Mouse (Mus musculus) hindbrain, embryonic 16.5 days (tissue): ENCODE results near the gene Schip1. TPM values are rescaled to one million over a fixed set of nuclear protein-coding genes. Genes with fewer than 3 reads are reported as not detected.

Experiments used
- ATAC-seq: fragments of 200-750 bp; cut with Nextera tagmentation; 2 replicates; pipeline ENCODE4 v1.8.0; 2017; ENCODE audit warnings: moderate TSS enrichment, moderate library complexity
- H3K27ac ChIP-seq: fragments of 300-500 bp; sonication (generic); 2 replicates; pipeline ENCODE4 v1.5.1; 2014; ENCODE audit warnings: low read depth, mild to moderate bottlenecking, control low read depth, low read length, moderate library complexity
- H3K27me3 ChIP-seq: fragments of 300-500 bp; sonication (generic); replicated peaks from 2 replicates; pipeline ENCODE4 v1.6.1; 2014; ENCODE audit warnings: low read length; ENCODE audit not compliant: control insufficient read depth, insufficient read depth
- H3K36me3 ChIP-seq: fragments of 300-500 bp; sonication (generic); 2 replicates; pipeline ENCODE4 v1.6.1; 2014; ENCODE audit warnings: mild to moderate bottlenecking, low read length, moderate library complexity, mixed read lengths; ENCODE audit not compliant: control insufficient read depth, insufficient read depth
- H3K4me1 ChIP-seq: fragments of 300-500 bp; sonication (generic); 2 replicates; pipeline ENCODE4 v1.6.1; 2014; ENCODE audit warnings: low read depth, low read length; ENCODE audit not compliant: control insufficient read depth, insufficient read depth
- H3K4me2 ChIP-seq: fragments of 300-500 bp; sonication (generic); 2 replicates; pipeline ENCODE4 v1.6.1; 2014; ENCODE audit warnings: mild to moderate bottlenecking, low read length, control low read depth, moderate library complexity
- H3K4me3 ChIP-seq: fragments of 300-500 bp; sonication (generic); 2 replicates; pipeline ENCODE4 v1.5.1; 2014; ENCODE audit warnings: mild to moderate bottlenecking, low read length, control low read depth, moderate library complexity
- H3K9ac ChIP-seq: fragments of 300-500 bp; sonication (generic); 2 replicates; pipeline ENCODE4 v1.6.1; 2014; ENCODE audit warnings: low read depth, mild to moderate bottlenecking, control low read depth, low read length, moderate library complexity
- H3K9me3 ChIP-seq: fragments of 300-500 bp; sonication (generic); 2 replicates; pipeline ENCODE4 v1.6.1; 2014; ENCODE audit warnings: mild to moderate bottlenecking, low read length, moderate library complexity; ENCODE audit not compliant: control insufficient read depth
- WGBS: fragments of 180-500 bp; shearing (Covaris S2); extraction: QIAGEN DNeasy Blood & Tissue Kit; methylation state at CpG from one replicate; pipeline ENCODE4 v1.1.7; 2014; 5-methylcytosine and 5-hydroxymethylcytosine counted together
- polyA plus RNA-seq: library from polyadenylated mRNA; unstranded; fragments of >200 nt; fragmentation: Nextera tagmentation; extraction: Ambion mirVana; gene quantifications from 2 replicates; pipeline ENCODE4 v1.2.1, GENCODE M21; 2015

Gene Schip1
- polyA plus RNA-seq, 1 experiment from 2014 or later = 157 TPM

DNA sequence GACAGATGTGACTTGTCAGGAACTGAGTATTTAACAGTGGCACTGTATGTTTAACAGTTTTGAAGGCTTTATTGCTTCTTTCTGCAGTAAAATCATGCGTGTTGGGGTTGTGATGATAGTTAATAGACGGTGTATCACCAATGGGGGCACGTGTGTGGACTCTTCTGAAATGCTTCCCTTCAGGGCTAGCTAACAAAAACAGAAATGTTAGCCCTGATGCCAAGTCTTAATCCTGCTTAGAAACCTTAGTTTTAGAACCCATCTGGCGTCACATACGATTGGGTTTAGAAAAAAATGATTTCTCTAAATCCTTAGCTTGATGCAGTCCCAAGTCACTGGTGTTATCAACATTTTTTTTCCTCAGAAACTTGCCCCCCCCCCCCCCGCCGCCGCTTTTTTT, 509.5 kb downstream of the Schip1 start:
- no peaks in the 10 kb centered on the region for H3K27me3 ChIP-seq
- peak overlapping the region; percentile 60 for H3K4me2 ChIP-seq
- peak overlapping the region; percentile 67 for H3K9ac ChIP-seq
- H3K4me1 ChIP-seq = peaks cover 46% of the 10 kb centered on the region
- H3K36me3 ChIP-seq = no peaks in the 10 kb centered on the region
- ATAC-seq = no peak
- WGBS = 24% methylated on average over 6 of the region's 8 CpGs
- no peaks in the 10 kb centered on the region for H3K9me3 ChIP-seq
- H3K27ac ChIP-seq = peak overlapping the region; percentile 78
- peak overlapping the region; percentile 61 for H3K4me3 ChIP-seq

DNA sequence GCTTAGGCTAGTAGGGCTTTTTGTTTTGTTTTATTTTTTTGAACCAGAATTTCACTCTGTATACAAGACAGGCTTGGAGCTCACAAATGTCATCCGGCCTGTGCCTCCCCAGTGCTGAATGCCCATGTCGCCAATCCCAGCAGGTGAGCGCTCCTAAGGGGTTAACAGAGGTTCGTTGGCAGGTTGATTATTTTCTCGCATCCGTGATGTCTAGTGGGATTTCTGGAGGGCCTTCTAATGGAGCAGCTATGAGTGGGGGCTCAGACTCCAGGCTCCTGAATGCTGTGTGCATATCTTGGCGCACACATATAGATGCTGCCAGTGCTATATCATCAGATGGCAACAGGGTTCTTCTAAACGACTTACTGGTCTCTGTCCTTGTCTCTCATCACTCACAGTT, 510.0 kb downstream of the Schip1 start:
- Histone ChIP-seq H3K9me3 (no peaks in the 10 kb centered on the region), H3K36me3 (no peaks in the 10 kb centered on the region), H3K4me1 (peaks cover 46% of the 10 kb centered on the region), H3K27me3 (no peaks in the 10 kb centered on the region), H3K4me3 (peak overlapping the region; percentile 61), H3K9ac (peak overlapping the region; percentile 67), H3K4me2 (peak overlapping the region; percentile 60), H3K27ac (peak overlapping the region; percentile 78)
- WGBS = 25% methylated on average over 8 of the region's 8 CpGs
- ATAC-seq = no peak

DNA sequence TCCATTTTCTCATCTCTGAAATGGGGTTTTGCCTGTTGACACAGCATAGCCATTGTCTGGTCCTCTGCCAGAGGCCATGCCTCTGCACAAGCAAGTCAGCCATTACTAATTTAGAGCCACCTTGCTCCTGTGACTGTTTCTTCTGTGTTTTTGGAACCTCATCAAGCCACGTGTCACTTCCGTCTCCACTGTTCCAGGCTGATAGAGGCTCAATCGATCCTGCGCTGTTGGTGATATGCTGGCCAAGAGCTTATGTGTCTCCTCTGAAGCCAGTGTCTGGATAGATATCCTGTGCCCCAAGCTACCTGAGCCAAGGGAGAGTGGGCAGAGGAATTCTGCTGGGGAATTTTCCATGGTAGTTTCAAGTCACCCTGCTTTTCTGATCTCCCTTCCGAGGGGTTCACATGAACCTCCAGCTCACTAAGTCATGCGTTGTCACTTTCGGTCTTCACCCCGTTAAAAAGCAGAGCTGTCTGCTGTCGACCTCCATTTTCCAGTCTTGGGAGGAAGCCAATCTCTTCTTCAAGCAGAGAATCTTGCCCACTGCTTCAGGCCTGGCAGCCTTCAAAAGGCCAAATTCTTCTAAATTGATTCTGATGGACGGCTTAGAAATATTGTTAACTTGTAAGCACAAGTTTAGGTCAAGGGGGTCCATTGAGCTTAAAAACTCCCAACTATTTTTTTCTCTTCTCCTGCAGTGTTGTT, 511.2 kb downstream of the Schip1 start:
- no peaks in the 10 kb centered on the region for H3K27me3 ChIP-seq
- H3K4me3 ChIP-seq = no peak overlapping the region
- H3K27ac ChIP-seq = peak overlapping the region; percentile 36
- peak overlapping the region; percentile 60 for H3K4me2 ChIP-seq
- no peaks in the 10 kb centered on the region for H3K9me3 ChIP-seq
- no peak for ATAC-seq
- WGBS = 41% methylated on average over 10 of the region's 10 CpGs
- no peak overlapping the region for H3K9ac ChIP-seq
- H3K4me1 ChIP-seq = peaks cover 46% of the 10 kb centered on the region
- H3K36me3 ChIP-seq = no peaks in the 10 kb centered on the region

DNA sequence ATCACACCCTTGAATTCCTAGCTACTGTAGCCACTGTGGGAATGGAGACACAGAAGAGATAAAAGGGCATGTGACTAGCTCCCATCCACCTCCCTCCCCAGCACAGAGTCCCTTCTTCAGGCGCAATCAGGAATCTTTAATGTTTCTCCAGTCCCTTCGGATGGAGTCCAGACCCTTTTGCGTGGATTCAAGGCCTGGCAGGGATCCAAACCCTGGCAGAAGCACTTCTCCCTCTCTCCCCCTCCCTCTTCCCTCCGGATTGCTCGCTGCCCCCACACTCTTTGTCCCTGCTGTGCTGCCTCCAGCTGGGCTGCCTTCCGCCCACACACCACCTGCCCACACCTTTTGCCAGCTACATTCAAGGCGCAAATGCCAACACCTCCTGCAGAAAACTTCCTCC, 511.8 kb downstream of the Schip1 start:
- H3K4me1 ChIP-seq = peaks cover 46% of the 10 kb centered on the region
- ATAC-seq = peak; percentile 12; the same call in 1 of the 2 replicates

DNA sequence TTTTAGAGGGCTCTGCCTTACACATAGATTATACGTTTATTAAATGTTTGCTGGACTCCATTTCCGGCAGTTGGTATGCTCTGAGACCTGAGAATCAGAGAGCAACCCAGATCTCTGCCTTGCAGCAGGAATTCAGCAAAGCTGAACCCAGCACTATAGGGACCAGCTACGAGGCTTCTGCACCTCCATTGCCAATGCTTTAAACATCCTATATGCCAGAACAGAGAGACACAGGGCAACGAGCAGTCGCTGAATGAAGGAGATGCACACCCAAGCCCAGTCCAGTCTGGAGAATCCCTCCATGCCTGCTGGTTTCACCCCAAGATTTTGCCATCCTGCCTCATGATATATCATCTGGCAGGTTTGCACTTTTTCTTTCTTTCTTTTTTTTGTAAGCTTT, 512.3 kb downstream of the Schip1 start:
- Histone ChIP-seq H3K4me1 (peaks cover 45% of the 10 kb centered on the region), H3K4me2 (peak overlapping the region; percentile 60), H3K9ac (peak overlapping the region; percentile 41), H3K27ac (peak overlapping the region; percentile 36), H3K9me3 (no peaks in the 10 kb centered on the region), H3K27me3 (no peaks in the 10 kb centered on the region), H3K36me3 (no peaks in the 10 kb centered on the region), H3K4me3 (no peak overlapping the region)
- 45% methylated on average over 5 of the region's 5 CpGs for WGBS
- no peak for ATAC-seq

More for the DNA sequence above, 511.8 kb downstream of the Schip1 start:
- peak overlapping the region; percentile 41 for H3K9ac ChIP-seq
- H3K4me3 ChIP-seq = 0 out of 2 replicates have a peak overlapping the region, but pooled peaks have one; percentile 8
- H3K4me2 ChIP-seq = peak overlapping the region; percentile 60
- no peaks in the 10 kb centered on the region for H3K27me3 ChIP-seq
- WGBS = 8% methylated on average over 7 of the region's 7 CpGs
- H3K27ac ChIP-seq = peak overlapping the region; percentile 36
- no peaks in the 10 kb centered on the region for H3K9me3 ChIP-seq
- no peaks in the 10 kb centered on the region for H3K36me3 ChIP-seq

DNA sequence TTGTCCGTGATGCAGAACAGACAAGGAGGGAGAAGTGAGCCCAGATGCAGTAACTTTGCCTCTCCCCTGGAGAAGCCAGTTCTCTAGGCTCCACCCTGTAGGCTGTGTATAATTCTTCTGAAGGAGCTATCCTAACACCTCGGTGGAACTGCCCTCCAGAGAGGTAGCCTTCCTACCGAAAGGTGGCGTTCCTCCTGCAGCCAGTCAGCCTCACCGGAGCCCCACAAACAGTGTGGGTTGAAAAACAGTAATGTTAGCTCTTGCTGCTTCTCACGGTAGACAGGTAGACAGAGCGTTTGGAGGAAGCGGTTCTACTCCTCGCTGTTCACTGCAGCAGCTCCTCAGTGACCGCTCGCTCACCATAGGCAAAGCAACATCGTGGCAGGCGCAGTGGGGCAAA, 517.0 kb downstream of the Schip1 start:
- ATAC-seq = no peak
- H3K36me3 ChIP-seq = no peaks in the 10 kb centered on the region
- WGBS = 72% methylated on average over 13 of the region's 13 CpGs
- H3K9ac ChIP-seq = no peak overlapping the region
- no peak overlapping the region for H3K4me3 ChIP-seq
- H3K9me3 ChIP-seq = no peaks in the 10 kb centered on the region
- peaks cover 44% of the 10 kb centered on the region for H3K4me1 ChIP-seq
- no peak overlapping the region for H3K4me2 ChIP-seq
- H3K27ac ChIP-seq = no peak overlapping the region
- no peaks in the 10 kb centered on the region for H3K27me3 ChIP-seq

DNA sequence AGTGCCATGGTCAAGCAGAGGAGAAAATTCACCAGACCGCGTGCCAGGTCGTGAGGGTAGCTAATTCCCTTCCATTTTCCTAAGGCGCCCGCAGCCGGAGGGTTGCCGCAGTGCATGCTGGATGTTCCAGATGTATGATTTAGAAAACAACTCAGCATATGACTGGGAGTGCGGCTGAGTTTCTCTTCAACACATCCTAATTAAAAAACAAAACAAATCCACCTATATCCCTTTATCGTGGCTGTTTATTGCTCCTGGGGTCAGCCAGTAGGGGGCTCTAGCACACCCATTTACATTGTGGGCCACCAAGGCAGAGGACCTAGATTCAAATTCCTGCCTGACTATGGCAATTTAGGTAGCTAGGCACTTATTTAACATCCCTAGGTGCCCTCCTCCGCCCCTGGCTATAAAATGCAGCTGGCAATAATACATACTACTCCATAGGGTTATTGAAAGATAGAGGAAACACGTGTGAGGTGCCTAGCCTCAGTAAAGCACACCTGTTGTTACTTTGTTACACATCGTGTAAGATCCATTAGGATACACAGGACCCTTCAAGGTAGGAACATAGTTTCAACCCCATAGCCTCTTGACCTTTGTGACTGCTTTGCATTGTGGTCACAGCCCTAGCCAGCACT, 517.6 kb downstream of the Schip1 start:
- Histone ChIP-seq H3K4me2 (peak overlapping the region; percentile 39; the same call in 1 of the 2 replicates), H3K27ac (peak overlapping the region; percentile 2; the same call in 1 of the 2 replicates), H3K9ac (no peak overlapping the region), H3K27me3 (no peaks in the 10 kb centered on the region), H3K36me3 (no peaks in the 10 kb centered on the region), H3K9me3 (no peaks in the 10 kb centered on the region), H3K4me1 (peaks cover 41% of the 10 kb centered on the region), H3K4me3 (no peak overlapping the region)
- ATAC-seq = no peak
- WGBS = 70% methylated on average over 12 of the region's 12 CpGs

DNA sequence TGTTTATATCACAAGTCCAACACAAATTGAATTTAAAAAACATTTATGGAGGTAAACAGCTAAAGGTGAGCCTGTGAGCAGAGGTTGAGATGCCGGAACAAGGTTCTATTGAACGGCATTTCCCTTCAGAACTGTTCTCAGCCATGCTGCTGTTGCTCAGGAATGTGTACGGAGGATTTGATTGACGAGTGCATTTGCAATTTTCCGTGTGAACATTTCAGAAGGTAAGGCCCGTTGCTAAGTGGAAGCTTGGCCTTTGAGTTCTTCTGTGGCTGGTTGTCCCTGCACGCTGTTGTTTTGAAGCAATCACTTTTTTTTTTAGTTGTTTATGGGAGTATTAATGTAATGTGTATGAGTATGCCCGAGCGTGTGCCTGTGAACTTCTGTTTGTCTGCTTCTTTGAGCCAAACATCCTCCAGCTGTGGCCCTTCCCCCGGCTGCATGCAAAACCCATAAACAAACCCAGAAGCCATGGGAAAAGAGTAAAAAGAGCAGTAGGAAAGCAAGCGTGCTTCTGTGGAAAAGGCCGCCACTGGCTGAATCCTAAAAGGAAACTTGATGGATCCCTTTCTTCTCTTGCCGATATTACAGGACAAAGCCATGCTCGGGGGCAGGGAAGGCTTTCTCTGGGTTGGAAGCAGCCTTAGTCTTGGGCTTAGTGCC, 518.6 kb downstream of the Schip1 start:
- Histone ChIP-seq H3K36me3 (no peaks in the 10 kb centered on the region), H3K27ac (peak overlapping the region; percentile 79), H3K9ac (no peak overlapping the region), H3K9me3 (no peaks in the 10 kb centered on the region), H3K4me1 (peaks cover 38% of the 10 kb centered on the region), H3K4me3 (no peak overlapping the region), H3K27me3 (no peaks in the 10 kb centered on the region), H3K4me2 (peak overlapping the region; percentile 39)
- 8% methylated on average over 14 of the region's 14 CpGs for WGBS
- ATAC-seq = no peak
